26 mouse cellular contexts compared by ENCODE assay signal in the genomic region with DNA sequence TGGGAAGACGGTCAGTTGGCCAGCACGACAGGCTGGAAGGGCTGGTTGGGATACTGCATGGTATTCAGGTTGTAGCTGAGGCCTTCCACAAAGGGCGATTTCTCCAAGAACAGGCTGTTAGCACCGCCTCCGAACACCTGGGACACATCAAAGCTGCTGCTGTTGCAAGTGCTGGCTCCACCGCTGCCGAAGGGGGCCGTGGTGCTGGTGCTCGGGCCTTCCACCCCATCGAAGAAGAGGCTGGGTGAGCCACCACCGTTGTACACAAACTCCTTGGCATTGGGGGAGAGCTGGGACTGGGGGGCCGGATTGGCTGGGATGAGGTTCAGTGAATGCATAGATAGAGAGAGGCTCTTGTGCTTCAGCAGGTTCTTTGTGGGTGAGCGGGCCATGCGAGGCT. TPM values are rescaled to one million over a fixed set of nuclear protein-coding genes. Genes with fewer than 3 reads are reported as not detected.
A peak's percentile ranks its signal among the peaks of the same experiment; 100 is the strongest.
DNase-seq lines count a peak whose midpoint lies in the region; ATAC-seq and TF ChIP-seq lines count a peak whose summit lies in the region.
"Had no signal": no experiment of that assay in that cellular context is flagged by ENCODE, and none has a peak within 500 bp of the region (broad histone marks: within the 10 kb centered on the region; RNA-seq: fewer than 3 reads in every experiment).

No protein-coding gene starts in this region.

- TF ChIP-seq CTCF in heart, adult 2 months (IDR thresholded peaks at IDR 0.05), result no peak
- no peak for TF ChIP-seq CTCF in lung, postnatal 0 days (IDR thresholded peaks at IDR 0.05)

- H3K4me2 ChIP-seq in lung, postnatal 0 days (replicated peaks; ENCODE audit: low read depth, low read length), result no peak overlapping the region
- H3K4me2 ChIP-seq: heart, embryonic 12.5 days; kidney, embryonic 15.5 days; liver, embryonic 12.5 days; midbrain, embryonic 11.5 days; neural tube, embryonic 15.5 days had no signal

- H3K27ac ChIP-seq in heart, adult 2 months, result peak overlapping the region; percentile 9; the same call in 1 of the 2 replicates
- H3K27ac ChIP-seq in heart, embryonic 10.5 days, result no peak overlapping the region
- H3K27ac ChIP-seq in brown adipose tissue, adult 24 weeks (replicated peaks; ENCODE audit: low read depth, low read length), result peak overlapping the region; percentile 88
- no peak overlapping the region for H3K27ac ChIP-seq in lung, postnatal 0 days (ENCODE audit: low read length)
- H3K27ac ChIP-seq: kidney, embryonic 15.5 days; liver, embryonic 12.5 days; neural tube, embryonic 15.5 days had no signal

- no peak overlapping the region for H3K4me3 ChIP-seq in heart, adult 2 months
- H3K4me3 ChIP-seq in heart, embryonic 10.5 days, result no peak overlapping the region
- H3K4me3 ChIP-seq in brown adipose tissue, adult 24 weeks (ENCODE audit: insufficient read depth, low read depth, low read length), result peak overlapping the region; percentile 17; the same call in 1 of the 2 replicates
- no peak overlapping the region for H3K4me3 ChIP-seq in lung, postnatal 0 days (ENCODE audit: low read depth, low read length)
- H3K4me3 ChIP-seq: heart, embryonic 12.5 days; kidney, embryonic 15.5 days; liver, embryonic 12.5 days; neural tube, embryonic 15.5 days had no signal

- TF ChIP-seq EP300 in heart, adult 2 months (IDR thresholded peaks at IDR 0.05; ENCODE audit: insufficient read depth, low read depth, low read length), result no peak
- TF ChIP-seq EP300 in lung, postnatal 0 days (IDR thresholded peaks at IDR 0.05), result no peak

- no peaks in the 10 kb centered on the region for H3K9me3 ChIP-seq in heart, embryonic 10.5 days
- no peaks in the 10 kb centered on the region for H3K9me3 ChIP-seq in lung, postnatal 0 days (ENCODE audit: low read length)
- H3K9me3 ChIP-seq: heart, embryonic 12.5 days; kidney, embryonic 15.5 days; liver, embryonic 12.5 days; neural tube, embryonic 15.5 days had no signal

- peak; percentile 43 for DNase-seq in cerebellum, adult 11-12 months
- DNase-seq in cerebellum, postnatal 36 days, result no peak
- DNase-seq in heart, adult 2 months, result no peak
- no peak for DNase-seq in heart, embryonic 10.5 days (ENCODE audit: low spot score)
- DNase-seq in thymus, postnatal 25 days, result peak; percentile 40
- no peak for DNase-seq in lung, postnatal 0 days (ENCODE audit: low spot score)
- DNase-seq: adrenal gland, postnatal 36 days; cerebellum, adult 2 months; forebrain, postnatal 0 days; gastrocnemius, postnatal 36 days; heart, postnatal 10 days; kidney, postnatal 36 days; layer of hippocampus, adult 9-11 months; left cerebral cortex, postnatal 4 days; lung, adult 18-20 months; lung, postnatal 14 days; right cerebral cortex, adult 18-20 months; right cerebral cortex, postnatal 4 days had no signal

- H3K27me3 ChIP-seq in heart, adult 2 months (ENCODE audit: control insufficient read depth, insufficient read depth, low read length), result no peaks in the 10 kb centered on the region
- no peaks in the 10 kb centered on the region for H3K27me3 ChIP-seq in heart, embryonic 10.5 days (ENCODE audit: insufficient read depth, poor library complexity, severe bottlenecking)
- no peaks in the 10 kb centered on the region for H3K27me3 ChIP-seq in lung, postnatal 0 days (replicated peaks; ENCODE audit: insufficient read depth, low read length)
- H3K27me3 ChIP-seq: heart, embryonic 12.5 days; kidney, embryonic 15.5 days; liver, embryonic 12.5 days; neural tube, embryonic 15.5 days had no signal

- peaks cover 25% of the 10 kb centered on the region for H3K36me3 ChIP-seq in heart, adult 2 months (ENCODE audit: control insufficient read depth, insufficient read depth, low read length)
- H3K36me3 ChIP-seq in heart, embryonic 10.5 days, result peaks cover 65% of the 10 kb centered on the region
- H3K36me3 ChIP-seq in lung, postnatal 0 days (ENCODE audit: insufficient read depth, low read length), result peaks cover 20% of the 10 kb centered on the region

- WGBS in heart, adult 2 months, result 72% methylated on average over 14 of the region's 14 CpGs
- 83% methylated on average over 14 of the region's 14 CpGs for WGBS in heart, embryonic 10.5 days
- WGBS in lung, postnatal 0 days, result 78% methylated on average over 14 of the region's 14 CpGs

- peaks cover 5% of the 10 kb centered on the region for H3K79me2 ChIP-seq in heart, adult 2 months (replicated peaks; ENCODE audit: control insufficient read depth, insufficient read depth, low read length)

- peaks cover 15% of the 10 kb centered on the region for H3K4me1 ChIP-seq in heart, adult 2 months (ENCODE audit: control insufficient read depth, insufficient read depth, low read length)
- H3K4me1 ChIP-seq in heart, embryonic 10.5 days, result peaks cover 33% of the 10 kb centered on the region
- peaks cover 17% of the 10 kb centered on the region for H3K4me1 ChIP-seq in brown adipose tissue, adult 24 weeks (ENCODE audit: control insufficient read depth, insufficient read depth, insufficient read length, low read length)
- H3K4me1 ChIP-seq in lung, postnatal 0 days (ENCODE audit: insufficient read depth, low read depth, low read length), result peaks cover 4% of the 10 kb centered on the region; the same call in 1 of the 2 replicates

- intact Hi-C loops in heart, adult 2 months (cut with DNase I), result no loop called here

- ATAC-seq in granulocyte monocyte progenitor cell, adult 5-6 weeks (replicated peaks; ENCODE audit: poor library complexity, severe bottlenecking), result no peak
- ATAC-seq in lung, postnatal 0 days, result no peak
- ATAC-seq: forebrain, postnatal 0 days; intestine, postnatal 0 days; liver, embryonic 12.5 days had no signal

- H3K9ac ChIP-seq in heart, adult 2 months (ENCODE audit: low read depth, low read length), result peak overlapping the region; percentile 0; the same call in 1 of the 2 replicates
- H3K9ac ChIP-seq in lung, postnatal 0 days (replicated peaks; ENCODE audit: low read depth), result no peak overlapping the region
- H3K9ac ChIP-seq: forebrain, postnatal 0 days; heart, embryonic 12.5 days; kidney, embryonic 15.5 days; liver, embryonic 12.5 days; neural tube, embryonic 15.5 days had no signal

- no peak for TF ChIP-seq POLR2A in heart, adult 2 months (IDR thresholded peaks at IDR 0.05; ENCODE audit: insufficient read depth, low read depth, low read length)

RNA-seq across cellular contexts. Expression of a gene that starts 7.9 kb away (rescaled TPM):
- total RNA-seq in heart, adult 2 months (2021), result 100 to 1,000 TPM; 101 to 114 TPM
- polyA plus RNA-seq in heart, adult 2 months (2012; rRNA removed), result 39.4 and 49.7 TPM in 2 replicates
- 13.0 and 15.6 TPM in 2 replicates for polyA plus RNA-seq in heart, embryonic 10.5 days (2016; fragmentation: Nextera tagmentation; extraction: Ambion mirVana)
- polyA plus RNA-seq in brown adipose tissue, adult 24 weeks (2012; ENCODE audit: insufficient read depth, insufficient read length, missing spikeins), result 79.0 and 87.4 TPM in 2 replicates
- 35.0 and 39.6 TPM in 2 replicates for total RNA-seq in granulocyte monocyte progenitor cell, adult 5-6 weeks (2014; fragmentation: Nextera tagmentation)
- 14.7 and 19.3 TPM in 2 replicates for total RNA-seq in granulocyte monocyte progenitor cell, adult 5-6 weeks (2017)
- polyA plus RNA-seq in lung, postnatal 0 days (2015; fragmentation: Nextera tagmentation; extraction: Ambion mirVana), result 24.8 and 30.0 TPM in 2 replicates

RNA-seq across cellular contexts. Expression of a gene that starts 21.0 kb away (rescaled TPM):
- 10 to 100 TPM; 30.2 to 36.5 TPM for total RNA-seq in heart, adult 2 months (2021)
- polyA plus RNA-seq in heart, adult 2 months (2012; rRNA removed), result 30.2 and 39.1 TPM in 2 replicates
- polyA plus RNA-seq in heart, embryonic 10.5 days (2016; fragmentation: Nextera tagmentation; extraction: Ambion mirVana), result 154 and 200 TPM in 2 replicates
- 42.4 and 46.3 TPM in 2 replicates for polyA plus RNA-seq in brown adipose tissue, adult 24 weeks (2012; ENCODE audit: insufficient read depth, insufficient read length, missing spikeins)
- total RNA-seq in granulocyte monocyte progenitor cell, adult 5-6 weeks (2014; fragmentation: Nextera tagmentation), result 101 and 107 TPM in 2 replicates
- total RNA-seq in granulocyte monocyte progenitor cell, adult 5-6 weeks (2017), result 79.2 and 148 TPM in 2 replicates
- 80.3 and 88.8 TPM in 2 replicates for polyA plus RNA-seq in lung, postnatal 0 days (2015; fragmentation: Nextera tagmentation; extraction: Ambion mirVana)

RNA-seq across cellular contexts. Expression of a gene that starts 21.4 kb away (rescaled TPM):
- total RNA-seq in heart, adult 2 months (2021), result 1,000 to 10,000 TPM; 1,810 to 2,215 TPM
- 2,076 and 2,628 TPM in 2 replicates for polyA plus RNA-seq in heart, adult 2 months (2012; rRNA removed)
- 320 and 472 TPM in 2 replicates for polyA plus RNA-seq in heart, embryonic 10.5 days (2016; fragmentation: Nextera tagmentation; extraction: Ambion mirVana)
- polyA plus RNA-seq in brown adipose tissue, adult 24 weeks (2012; ENCODE audit: insufficient read depth, insufficient read length, missing spikeins), result 3,633 and 4,102 TPM in 2 replicates
- total RNA-seq in granulocyte monocyte progenitor cell, adult 5-6 weeks (2014; fragmentation: Nextera tagmentation), result 123 and 126 TPM in 2 replicates
- 156 and 180 TPM in 2 replicates for total RNA-seq in granulocyte monocyte progenitor cell, adult 5-6 weeks (2017)
- polyA plus RNA-seq in lung, postnatal 0 days (2015; fragmentation: Nextera tagmentation; extraction: Ambion mirVana), result 89.2 and 90.8 TPM in 2 replicates

RNA-seq across cellular contexts. Expression of a gene that starts 48.5 kb away (rescaled TPM):
- total RNA-seq in heart, adult 2 months (2021), result 100 to 1,000 TPM in 1 of 2 experiments, 10 to 100 TPM in 1; 46.7 to 127 TPM
- polyA plus RNA-seq in heart, adult 2 months (2012; rRNA removed), result 76.7 and 100 TPM in 2 replicates
- 17.3 and 20.2 TPM in 2 replicates for polyA plus RNA-seq in heart, embryonic 10.5 days (2016; fragmentation: Nextera tagmentation; extraction: Ambion mirVana)
- 33.0 and 53.3 TPM in 2 replicates for polyA plus RNA-seq in brown adipose tissue, adult 24 weeks (2012; ENCODE audit: insufficient read depth, insufficient read length, missing spikeins)
- 6.6 and 9.4 TPM in 2 replicates for total RNA-seq in granulocyte monocyte progenitor cell, adult 5-6 weeks (2014; fragmentation: Nextera tagmentation)
- 6.9 and 10.1 TPM in 2 replicates for total RNA-seq in granulocyte monocyte progenitor cell, adult 5-6 weeks (2017)
- polyA plus RNA-seq in lung, postnatal 0 days (2015; fragmentation: Nextera tagmentation; extraction: Ambion mirVana), result 38.6 and 44.0 TPM in 2 replicates

Comparison
In these comparisons a context has a peak if more than half of its experiments do, and no peak if none do; other contexts are left out.
1. DNase-seq: peak in cerebellum, adult 11-12 months (single experiment) and thymus, postnatal 25 days (single experiment); none in cerebellum, postnatal 36 days (0 of 2), heart, adult 2 months (0 of 2), heart, embryonic 10.5 days (single experiment) and lung, postnatal 0 days (single experiment).
2. H3K27ac ChIP-seq: peak in heart, adult 2 months (single experiment) and brown adipose tissue, adult 24 weeks (single experiment); none in heart, embryonic 10.5 days (single experiment) and lung, postnatal 0 days (single experiment).